Mouse (Mus musculus) embryo, embryonic 10.5 days (tissue): ENCODE data around the gene Slfn14.
A peak's percentile ranks its signal among the peaks of the same experiment; 100 is the strongest.
"Not testable (repeated sequence)": the region's sequence is repeated elsewhere in the genome, so short reads cannot be mapped to it uniquely, and the experiment has no call there.

Source experiments
- DNase-seq: peaks from one replicate; pipeline ENCODE4 v3.0.0-alpha.2; 2015; ENCODE audit warnings: low spot score

Gene Slfn14

GRCm38 (mm10) chr11:83286566-83286965, at the start of gene Slfn14:
Gene Slfn14, minus strand, starts transcription at chr11:83286726.
- DNase-seq, result no peak

- DNase-seq, result no peak
Measured at GRCm38 (mm10) chr11:83335826-83336225, 49.3 kb upstream of the Slfn14 start.

GRCm38 (mm10) chr11:83327427-83327826, 40.9 kb upstream of the Slfn14 start:
- peak; percentile 79 for DNase-seq

GRCm38 (mm10) chr11:83326692-83327091, 40.2 kb upstream of the Slfn14 start:
- not testable (repeated sequence) for DNase-seq

- DNase-seq, result no peak
Measured at GRCm38 (mm10) chr11:83319048-83319447, 32.5 kb upstream of the Slfn14 start.

- no peak for DNase-seq
Measured at GRCm38 (mm10) chr11:83312471-83312870, 25.9 kb upstream of the Slfn14 start.

- no peak for DNase-seq
Measured at GRCm38 (mm10) chr11:83306700-83307253, 20.3 kb upstream of the Slfn14 start.

GRCm38 (mm10) chr11:83304485-83304884, 18.0 kb upstream of the Slfn14 start:
- DNase-seq, result no peak

- DNase-seq, result no peak
Measured at GRCm38 (mm10) chr11:83303751-83304150, 17.2 kb upstream of the Slfn14 start.

GRCm38 (mm10) chr11:83302526-83303251, 16.2 kb upstream of the Slfn14 start, which contains the start of gene Pex12:
Gene Pex12, minus strand, starts transcription at chr11:83302586.
- DNase-seq, result peak; percentile 98

GRCm38 (mm10) chr11:83302124-83302523, 15.6 kb upstream of the Slfn14 start:
- DNase-seq, result no peak

GRCm38 (mm10) chr11:83301431-83301831, 14.9 kb upstream of the Slfn14 start:
- peak; percentile 9 for DNase-seq

- no peak for DNase-seq
Measured at GRCm38 (mm10) chr11:83299724-83300123, 13.2 kb upstream of the Slfn14 start.

- peak; percentile 98 for DNase-seq
Measured at GRCm38 (mm10) chr11:83298225-83299195, 12.0 kb upstream of the Slfn14 start, which contains the start of gene Ap2b1. Gene Ap2b1, plus strand, starts transcription at chr11:83299024.

GRCm38 (mm10) chr11:83297816-83298215, 11.3 kb upstream of the Slfn14 start:
- DNase-seq, result no peak

- DNase-seq, result no peak
Measured at GRCm38 (mm10) chr11:83294133-83294532, 7.6 kb upstream of the Slfn14 start.

- no peak for DNase-seq
Measured at GRCm38 (mm10) chr11:83293182-83293581, 6.7 kb upstream of the Slfn14 start.

GRCm38 (mm10) chr11:83292251-83292587, 5.7 kb upstream of the Slfn14 start:
- no peak for DNase-seq

GRCm38 (mm10) chr11:83291375-83292250, 5.1 kb upstream of the Slfn14 start:
- DNase-seq, result peak; percentile 98

- DNase-seq, result no peak
Measured at GRCm38 (mm10) chr11:83289633-83290032, 3.1 kb upstream of the Slfn14 start.

- DNase-seq, result no peak
Measured at GRCm38 (mm10) chr11:83289036-83289435, 2.5 kb upstream of the Slfn14 start.

- no peak for DNase-seq
Measured at GRCm38 (mm10) chr11:83285627-83286026, 899 bp downstream of the Slfn14 start.
